Mouse (Mus musculus) CH12.LX (cell line): ENCODE data around the gene Swi5. TPM values are rescaled to one million over a fixed set of nuclear protein-coding genes. Genes with fewer than 3 reads are reported as not detected.
A peak's percentile ranks its signal among the peaks of the same experiment; 100 is the strongest.

ENCODE experiments used
- DNase-seq: peaks from one replicate; pipeline ENCODE4 v3.0.0-alpha.2; 2013; ENCODE audit errors: extremely low read depth
- H3K27ac ChIP-seq: 2 replicates; pipeline ENCODE4 v1.5.1; 2012; ENCODE audit warnings: low read depth, mild to moderate bottlenecking, control low read depth, moderate library complexity; ENCODE audit not compliant: insufficient read depth
- H3K27me3 ChIP-seq: replicated peaks from 2 replicates; pipeline ENCODE3; 2012; ENCODE audit warnings: inconsistent platforms
- H3K36me3 ChIP-seq, 2 experiments: replicated peaks in 1 of 2; 2 replicates each; pipeline versions ENCODE3 to v1.6.1; 2012; ENCODE audit warnings: inconsistent platforms in 1 of 2, low read length in 1 of 2, mild to moderate bottlenecking in 1 of 2, mixed read lengths in 1 of 2, moderate library complexity in 1 of 2; ENCODE audit not compliant: control insufficient read depth in 1 of 2, insufficient read depth in 1 of 2
- H3K4me1 ChIP-seq, 2 experiments: 2 replicates each; pipeline ENCODE4 v1.6.1; 2012; ENCODE audit warnings: inconsistent platforms in 1 of 2, moderate library complexity in 1 of 2; ENCODE audit not compliant: insufficient read depth in 2 of 2, control insufficient read depth in 1 of 2
- H3K4me2 ChIP-seq: 2 replicates; pipeline ENCODE4 v1.6.1; 2012; ENCODE audit warnings: low read depth, mild to moderate bottlenecking, control low read depth; ENCODE audit not compliant: poor library complexity, insufficient read depth, severe bottlenecking
- H3K4me3 ChIP-seq, 3 experiments: fragments of 150-350 bp in 1 of 3; sonication (generic) in 1 of 3; replicated peaks in 1 of 3; 2 replicates each; pipeline versions ENCODE3 to v1.5.1; 2011 to 2012; ENCODE audit warnings: low read depth in 2 of 3, low read length in 2 of 3, mild to moderate bottlenecking in 2 of 3, moderate library complexity in 2 of 3, control low read depth in 1 of 3, improper control_type of control experiment in 1 of 3, inconsistent platforms in 1 of 3, mixed read lengths in 1 of 3; ENCODE audit not compliant: poor library complexity in 1 of 3
- H3K79me2 ChIP-seq: replicated peaks from 2 replicates; pipeline ENCODE4 v1.6.1; 2012; ENCODE audit warnings: mild to moderate bottlenecking, moderate library complexity; ENCODE audit not compliant: control insufficient read depth, poor library complexity, insufficient read depth, severe bottlenecking; ENCODE audit errors: extremely low read depth
- H3K9ac ChIP-seq: 2 replicates; pipeline ENCODE4 v1.6.1; 2012; ENCODE audit warnings: low read depth, mild to moderate bottlenecking, control low read depth, moderate library complexity; ENCODE audit not compliant: insufficient read depth
- H3K9me3 ChIP-seq: replicated peaks from 2 replicates; pipeline ENCODE3; 2012; ENCODE audit warnings: low read length, inconsistent platforms, mixed read lengths
- ELF1 ChIP-seq: IDR thresholded peaks from 2 replicates; pipeline ENCODE4 v1.6.1; 2014; ENCODE audit warnings: low read depth, mild to moderate bottlenecking, inconsistent platforms, low read length, improper control_type of control experiment
- EP300 ChIP-seq: IDR thresholded peaks from 2 replicates; pipeline ENCODE4 v1.6.1; 2011; ENCODE audit warnings: low read length, improper control_type of control experiment
- GABPA ChIP-seq: IDR thresholded peaks from 2 replicates; pipeline ENCODE4 v1.6.1; 2012; ENCODE audit warnings: low read depth, low read length, improper control_type of control experiment, inconsistent platforms; ENCODE audit not compliant: insufficient replicate concordance
- HCFC1 ChIP-seq: IDR thresholded peaks from 2 replicates; pipeline ENCODE4 v1.6.1; 2012; ENCODE audit warnings: low read depth, mild to moderate bottlenecking, inconsistent platforms, low read length, improper control_type of control experiment
- MAFK ChIP-seq: IDR thresholded peaks from 2 replicates; pipeline ENCODE4 v1.6.1; 2011; ENCODE audit warnings: low read length, improper control_type of control experiment; ENCODE audit not compliant: insufficient replicate concordance
- MAX ChIP-seq: IDR thresholded peaks from 2 replicates; pipeline ENCODE4 v1.6.1; 2011; ENCODE audit warnings: low read length, improper control_type of control experiment
- MAZ ChIP-seq: IDR thresholded peaks from 2 replicates; pipeline ENCODE4 v1.6.1; 2012; ENCODE audit warnings: low read depth, mild to moderate bottlenecking, inconsistent platforms, low read length, improper control_type of control experiment, moderate library complexity
- MEF2A ChIP-seq: IDR thresholded peaks from 2 replicates; pipeline ENCODE4 v1.6.1; 2014; ENCODE audit warnings: low read depth, mild to moderate bottlenecking, inconsistent platforms, low read length, improper control_type of control experiment, borderline replicate concordance
- MXI1 ChIP-seq: IDR thresholded peaks from 2 replicates; pipeline ENCODE4 v1.6.1; 2011; ENCODE audit warnings: mild to moderate bottlenecking, low read depth, low read length, improper control_type of control experiment
- MYC ChIP-seq: IDR thresholded peaks from 2 replicates; pipeline ENCODE4 v1.6.1; 2011; ENCODE audit warnings: low read depth, mild to moderate bottlenecking, improper control_type of control experiment, low read length
- NRF1 ChIP-seq: IDR thresholded peaks from 2 replicates; pipeline ENCODE4 v1.6.1; 2014; ENCODE audit warnings: low read depth, mild to moderate bottlenecking, inconsistent platforms, low read length, improper control_type of control experiment, moderate library complexity
- POLR2AphosphoS2 ChIP-seq: IDR thresholded peaks from 2 replicates; pipeline ENCODE4 v1.6.1; 2011; ENCODE audit warnings: low read depth, low read length, improper control_type of control experiment
- RCOR1 ChIP-seq: conservative IDR thresholded peaks from 2 replicates; pipeline ENCODE4 v1.6.1; 2012; ENCODE audit warnings: low read depth, mild to moderate bottlenecking, inconsistent platforms, low read length, improper control_type of control experiment
- SIN3A ChIP-seq: IDR thresholded peaks from 2 replicates; pipeline ENCODE4 v1.6.1; 2012; ENCODE audit warnings: low read length, improper control_type of control experiment, inconsistent platforms
- SMC3 ChIP-seq: IDR thresholded peaks from 2 replicates; pipeline ENCODE4 v1.6.1; 2011; ENCODE audit warnings: low read depth, low read length, improper control_type of control experiment
- USF1 ChIP-seq: IDR thresholded peaks from 2 replicates; pipeline ENCODE4 v1.6.1; 2014; ENCODE audit warnings: low read depth, mild to moderate bottlenecking, inconsistent platforms, low read length, improper control_type of control experiment
- USF2 ChIP-seq: conservative IDR thresholded peaks from 2 replicates; pipeline ENCODE4 v1.6.1; 2011; ENCODE audit warnings: low read depth, low read length, improper control_type of control experiment
- ZC3H11A ChIP-seq: IDR thresholded peaks from 2 replicates; pipeline ENCODE4 v1.6.1; 2012; ENCODE audit warnings: low read depth, mild to moderate bottlenecking, inconsistent platforms, low read length, improper control_type of control experiment
- ZNF384 ChIP-seq: IDR thresholded peaks from 2 replicates; pipeline ENCODE4 v1.6.1; 2012; ENCODE audit warnings: low read depth, low read length, improper control_type of control experiment, inconsistent platforms
- dilution Hi-C: fragments of 300-500 bp; cut with MboI; formaldehyde crosslinking; loops from 2 replicates; pipeline ENCODE4 v1.14.3; 2020; ENCODE audit warnings: low sequenced_read_pairs; ENCODE audit not compliant: extremely low pct_unique_long_range_greater_than_20kb, extremely low pct_ligation_motif_present
- in situ Hi-C: fragments of 300-500 bp; cut with MboI; formaldehyde crosslinking; loops from 3 replicates; pipeline ENCODE4 v1.14.3; 2019; ENCODE audit warnings: low sequenced_read_pairs, low pct_ligation_motif_present, low pct_unique_long_range_greater_than_20kb, mixed read lengths
- polyA plus RNA-seq: library from polyadenylated mRNA; unstranded; fragments of >175 nt; gene quantifications from 2 replicates; pipeline ENCODE4 v1.2.1, GENCODE M21; 2012; ENCODE audit warnings: low read depth; ENCODE audit not compliant: insufficient read length
- total RNA-seq, 2 experiments: library from RNA; depleted of rRNA; stranded (reverse); fragments of 300-350 nt in 1 of 2; fragments of >200 nt in 1 of 2; gene quantifications; 2 replicates each; pipeline ENCODE4 v1.2.3; 2012 to 2014

Swi5 gene
- total and polyA plus RNA-seq, 3 experiments, result 295 to 437 (median 344) TPM

DNA sequence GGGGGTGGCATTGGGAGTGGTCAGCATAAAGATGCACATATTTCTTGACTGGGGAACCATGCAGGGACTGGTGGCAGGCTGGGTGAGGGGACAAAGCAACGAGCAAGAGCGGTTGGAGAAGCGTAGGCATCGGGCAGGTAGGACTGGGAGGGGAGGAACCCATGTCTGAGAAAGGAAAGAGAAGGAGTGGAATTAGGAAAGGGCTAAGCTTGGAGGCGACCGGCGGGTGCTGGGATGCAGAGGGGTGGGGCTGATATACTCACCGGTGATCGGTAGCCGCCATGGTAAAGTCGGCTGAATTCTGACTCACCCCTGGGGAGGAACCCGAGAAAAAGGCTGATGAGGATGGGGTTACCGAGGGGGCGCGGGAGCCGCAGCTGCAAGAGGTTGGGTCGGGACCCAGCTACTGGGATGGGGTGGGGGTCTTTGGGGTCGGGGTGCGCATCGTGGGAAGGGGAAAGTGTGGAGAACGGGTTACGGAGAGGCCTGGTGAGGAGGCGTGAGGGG lies 488 bp downstream of the Swi5 start, which contains the start of gene Golga2:
Golga2 (plus strand) TSS at position 51 of the 507 bp plus-strand sequence.
- Histone ChIP-seq H3K79me2 (peaks cover 34% of the 10 kb centered on the region), H3K9me3 (no peaks in the 10 kb centered on the region), H3K9ac (peak within 1 kb of the TSS; percentile 89), H3K36me3 (peaks cover 14 to 45% of the 10 kb centered on the region in 2 experiments), H3K4me2 (peak within 1 kb of the TSS; percentile 74), H3K27ac (no peak within 1 kb of the TSS), H3K4me3 (peak within 1 kb of the TSS; percentile 74 to 98 (median 76)), H3K27me3 (no peaks in the 10 kb centered on the region), H3K4me1 (peaks cover 4 to 34% of the 10 kb centered on the region in 2 experiments)
- DNase-seq, result no peak
- dilution Hi-C loops, result no loop called here
- TF ChIP-seq RCOR1 (no peak), MAX (no peak), MEF2A (no peak), EP300 (no peak), MYC (no peak), HCFC1 (no peak), POLR2AphosphoS2 (no peak), ZC3H11A (no peak), ELF1 (no peak), MAFK (no peak), ZNF384 (no peak), USF1 (no peak), GABPA (no peak), SIN3A (no peak), USF2 (no peak)
- in situ Hi-C loops, result loop anchor here (10.0 kb wide), 1 partner anchor 153 kb away; no protein-coding TSS in a partner anchor

DNA sequence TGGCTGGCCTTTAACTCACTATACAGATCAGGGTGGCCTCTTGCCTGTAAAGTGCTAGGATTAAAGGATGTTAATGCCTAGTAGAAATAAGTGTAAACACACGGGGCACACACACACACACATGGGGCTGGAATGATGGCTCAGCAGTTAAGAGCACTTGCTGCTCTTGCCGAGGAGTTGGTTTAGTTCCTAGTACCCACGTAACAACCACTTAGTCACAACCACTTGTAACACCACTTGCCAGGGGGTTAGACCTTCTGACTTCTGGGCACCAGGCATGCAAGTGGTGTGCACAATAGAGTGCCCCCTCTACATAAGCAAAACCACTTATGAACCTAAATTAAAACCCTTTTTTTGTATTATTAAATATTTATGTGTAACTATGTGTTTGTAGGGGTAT lies 3.9 kb downstream of the Swi5 start:
- Histone ChIP-seq H3K27me3 (no peaks in the 10 kb centered on the region), H3K79me2 (peaks cover 19% of the 10 kb centered on the region), H3K4me2 (no peak overlapping the region), H3K27ac (no peak overlapping the region), H3K4me1 (peaks cover 0 to 35% of the 10 kb centered on the region in 2 experiments; a peak in 3 of 4 replicates), H3K9ac (no peak overlapping the region), H3K36me3 (peaks cover 41 to 68% of the 10 kb centered on the region in 2 experiments), H3K9me3 (no peaks in the 10 kb centered on the region), H3K4me3 (no peak overlapping the region)
- DNase-seq, result no peak
- in situ Hi-C loops, result loop anchor here (10.0 kb wide), 1 partner anchor 149 kb away; no protein-coding TSS in a partner anchor
- TF ChIP-seq SMC3, result no peak
- no peak for TF ChIP-seq MXI1
- no peak for TF ChIP-seq MAZ
- TF ChIP-seq MAX, result no peak
- TF ChIP-seq SIN3A, result no peak
- TF ChIP-seq MEF2A, result no peak
- TF ChIP-seq USF1, result no peak
- TF ChIP-seq NRF1, result no peak
- dilution Hi-C loops, result no loop called here
